Mouse (Mus musculus): ENCODE results near the gene Lrwd1. TPM values are rescaled to one million over a fixed set of nuclear protein-coding genes. Genes with fewer than 3 reads are reported as not detected.
A peak's percentile ranks its signal among the peaks of the same experiment; 100 is the strongest.

Lrwd1 gene
- polyA plus RNA-seq (2011; ENCODE audit: insufficient read length, low read depth, missing spikeins), result 22.5 and 24.1 TPM in 2 replicates

DNA sequence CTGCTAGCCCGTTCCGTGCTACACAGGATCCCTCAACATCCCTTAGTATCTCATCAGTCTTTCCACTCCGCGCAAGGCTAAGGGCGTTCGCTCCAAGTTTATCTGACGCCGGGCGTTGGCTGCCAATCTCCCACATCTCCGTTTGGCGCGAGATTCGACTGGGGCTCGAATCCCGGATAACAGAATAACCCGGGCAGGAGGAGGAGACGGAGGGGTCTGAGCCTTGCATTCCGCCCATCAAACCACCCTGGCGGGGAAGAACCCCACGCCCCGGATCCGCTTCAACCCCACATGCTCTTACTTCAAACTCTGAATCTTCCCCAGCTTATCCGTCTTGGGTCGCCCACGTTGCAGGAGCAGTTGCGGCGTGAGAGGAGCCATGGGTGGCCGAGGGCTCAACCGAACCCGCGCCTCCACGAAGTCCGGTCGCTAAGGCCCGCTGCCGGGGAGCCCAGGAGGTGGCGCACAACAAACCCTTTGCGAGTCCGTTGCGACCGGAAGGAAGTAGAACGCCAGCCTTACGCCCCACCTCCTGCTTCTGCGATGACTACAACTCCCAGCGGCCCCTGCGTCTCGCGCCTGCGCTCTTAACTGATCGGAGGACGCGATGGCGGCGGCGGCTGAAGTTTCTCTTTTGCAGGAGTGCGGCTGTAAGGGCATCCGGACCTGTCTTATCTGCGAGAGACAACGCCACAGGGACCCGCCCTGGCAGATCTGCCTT lies at the start of gene Lrwd1, which contains the start of gene Alkbh4:
Lrwd1 (minus strand) TSS at position 504 of the 721 bp plus-strand sequence.
Alkbh4 (plus strand) TSS at position 576 of the 721 bp plus-strand sequence.
- TF ChIP-seq POLR2A (IDR thresholded peaks at IDR 0.05; ENCODE audit: low read depth, low read length) (peak; percentile 77), CTCF (IDR thresholded peaks at IDR 0.05; ENCODE audit: borderline replicate concordance, insufficient read depth, low read length) (peak; percentile 42; the same call in 1 of the 2 replicates)
- H3K27ac ChIP-seq (ENCODE audit: insufficient read depth, low read length), result peak within 1 kb of the TSS; percentile 45; the same call in 1 of the 2 replicates
- H3K4me1 ChIP-seq (ENCODE audit: control insufficient read depth, insufficient read depth, low read length), result 0 out of 2 replicates have a peak, but pooled peaks cover 2% of the 10 kb centered on the region
- H3K4me3 ChIP-seq (ENCODE audit: insufficient read depth, low read length), result peak within 1 kb of the TSS; percentile 88

DNA sequence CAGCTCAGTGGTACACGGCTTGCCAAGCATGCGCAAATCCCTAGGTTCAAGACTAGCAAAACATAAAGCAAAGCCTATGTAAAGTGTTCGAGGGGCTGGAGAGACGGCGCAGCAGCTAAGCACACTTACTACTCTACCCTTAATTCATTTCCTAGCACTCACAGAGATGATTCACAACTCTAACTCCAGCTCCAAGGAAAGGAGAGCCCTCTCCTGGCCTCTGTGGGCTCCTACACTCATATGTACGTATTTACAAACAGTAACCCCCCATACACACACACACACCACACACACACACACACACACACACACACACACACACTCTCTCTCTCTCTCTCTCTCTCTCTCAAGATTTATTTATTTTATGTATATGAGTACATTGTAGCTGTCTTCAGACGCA lies 47.9 kb upstream of the Lrwd1 start:
- H3K4me1 ChIP-seq (ENCODE audit: control insufficient read depth, insufficient read depth, low read length), result no peaks in the 10 kb centered on the region
- TF ChIP-seq POLR2A (IDR thresholded peaks at IDR 0.05; ENCODE audit: low read depth, low read length) (no peak), CTCF (IDR thresholded peaks at IDR 0.05; ENCODE audit: borderline replicate concordance, insufficient read depth, low read length) (no peak)
- H3K27ac ChIP-seq (ENCODE audit: insufficient read depth, low read length), result no peak overlapping the region
- no peak overlapping the region for H3K4me3 ChIP-seq (ENCODE audit: insufficient read depth, low read length)

GRCm38 (mm10) chr5:136182830-136183229 lies 47.0 kb upstream of the Lrwd1 start:
- TF ChIP-seq POLR2A (IDR thresholded peaks at IDR 0.05; ENCODE audit: low read depth, low read length) (no peak), CTCF (IDR thresholded peaks at IDR 0.05; ENCODE audit: borderline replicate concordance, insufficient read depth, low read length) (no peak)

GRCm38 (mm10) chr5:136182049-136182448 lies 46.2 kb upstream of the Lrwd1 start:
- no peaks in the 10 kb centered on the region for H3K4me1 ChIP-seq (ENCODE audit: control insufficient read depth, insufficient read depth, low read length)
- TF ChIP-seq POLR2A (IDR thresholded peaks at IDR 0.05; ENCODE audit: low read depth, low read length), result no peak
- TF ChIP-seq CTCF (IDR thresholded peaks at IDR 0.05; ENCODE audit: borderline replicate concordance, insufficient read depth, low read length), result no peak
- H3K4me3 ChIP-seq (ENCODE audit: insufficient read depth, low read length), result no peak overlapping the region
- no peak overlapping the region for H3K27ac ChIP-seq (ENCODE audit: insufficient read depth, low read length)

More at GRCm38 (mm10) chr5:136182830-136183229, 47.0 kb upstream of the Lrwd1 start:
- no peak overlapping the region for H3K4me3 ChIP-seq (ENCODE audit: insufficient read depth, low read length)
- no peaks in the 10 kb centered on the region for H3K4me1 ChIP-seq (ENCODE audit: control insufficient read depth, insufficient read depth, low read length)
- H3K27ac ChIP-seq (ENCODE audit: insufficient read depth, low read length), result no peak overlapping the region

GRCm38 (mm10) chr5:136181197-136181596 lies 45.3 kb upstream of the Lrwd1 start:
- Histone ChIP-seq H3K4me1 (ENCODE audit: control insufficient read depth, insufficient read depth, low read length) (no peaks in the 10 kb centered on the region), H3K4me3 (ENCODE audit: insufficient read depth, low read length) (no peak overlapping the region), H3K27ac (ENCODE audit: insufficient read depth, low read length) (no peak overlapping the region)
- TF ChIP-seq CTCF (IDR thresholded peaks at IDR 0.05; ENCODE audit: borderline replicate concordance, insufficient read depth, low read length), result no peak
- no peak for TF ChIP-seq POLR2A (IDR thresholded peaks at IDR 0.05; ENCODE audit: low read depth, low read length)

- Histone ChIP-seq H3K27ac (ENCODE audit: insufficient read depth, low read length) (no peak overlapping the region), H3K4me3 (ENCODE audit: insufficient read depth, low read length) (no peak overlapping the region), H3K4me1 (ENCODE audit: control insufficient read depth, insufficient read depth, low read length) (no peaks in the 10 kb centered on the region)
- no peak for TF ChIP-seq CTCF (IDR thresholded peaks at IDR 0.05; ENCODE audit: borderline replicate concordance, insufficient read depth, low read length)
- no peak for TF ChIP-seq POLR2A (IDR thresholded peaks at IDR 0.05; ENCODE audit: low read depth, low read length)
Observed at GRCm38 (mm10) chr5:136179594-136179993, 43.7 kb upstream of the Lrwd1 start.

DNA sequence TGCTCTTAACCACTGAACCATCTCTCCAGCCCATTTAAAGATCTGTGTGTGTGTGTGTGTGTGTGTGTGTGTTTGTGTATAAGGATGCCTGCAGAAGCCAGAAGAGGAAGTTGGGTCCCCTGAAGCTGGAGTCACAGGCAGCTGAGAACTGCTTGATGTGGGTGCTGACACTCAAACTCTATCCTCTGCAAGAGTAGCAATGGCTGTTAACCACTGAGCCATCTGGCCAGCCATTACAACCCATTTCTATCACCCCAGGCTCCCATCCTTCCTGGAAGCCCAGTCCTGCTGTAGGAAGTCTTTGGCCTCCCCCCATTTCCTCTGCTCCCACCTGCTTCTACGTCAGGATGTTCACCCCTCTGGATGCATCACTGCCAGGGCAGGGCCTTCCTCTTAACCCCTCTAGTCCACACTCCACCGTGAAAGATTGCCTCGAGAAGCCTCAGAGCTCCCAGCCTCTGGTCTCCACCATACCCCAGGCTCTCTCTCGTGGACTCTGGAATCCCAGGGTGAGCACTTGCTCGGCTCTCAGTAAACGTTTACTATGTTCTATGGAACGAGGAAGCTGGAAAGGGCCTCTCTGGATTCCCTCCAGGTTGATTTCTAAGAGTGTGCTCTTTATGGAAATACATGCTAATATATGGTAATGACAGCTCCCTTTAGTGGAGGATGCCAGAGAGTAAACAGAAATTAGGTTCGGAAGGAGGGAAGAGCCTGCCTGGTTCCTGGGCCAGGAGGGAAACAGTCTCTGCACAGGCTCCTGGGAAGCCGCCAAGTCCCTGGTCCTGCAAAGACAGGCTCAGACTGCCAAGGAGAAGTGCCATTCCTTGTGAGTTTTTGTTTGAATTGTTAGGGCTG lies 38.0 kb upstream of the Lrwd1 start:
- TF ChIP-seq POLR2A (IDR thresholded peaks at IDR 0.05; ENCODE audit: low read depth, low read length) (no peak), CTCF (IDR thresholded peaks at IDR 0.05; ENCODE audit: borderline replicate concordance, insufficient read depth, low read length) (no peak)
- Histone ChIP-seq H3K4me3 (ENCODE audit: insufficient read depth, low read length) (no peak overlapping the region), H3K27ac (ENCODE audit: insufficient read depth, low read length) (no peak overlapping the region), H3K4me1 (ENCODE audit: control insufficient read depth, insufficient read depth, low read length) (peaks cover 6% of the 10 kb centered on the region)

DNA sequence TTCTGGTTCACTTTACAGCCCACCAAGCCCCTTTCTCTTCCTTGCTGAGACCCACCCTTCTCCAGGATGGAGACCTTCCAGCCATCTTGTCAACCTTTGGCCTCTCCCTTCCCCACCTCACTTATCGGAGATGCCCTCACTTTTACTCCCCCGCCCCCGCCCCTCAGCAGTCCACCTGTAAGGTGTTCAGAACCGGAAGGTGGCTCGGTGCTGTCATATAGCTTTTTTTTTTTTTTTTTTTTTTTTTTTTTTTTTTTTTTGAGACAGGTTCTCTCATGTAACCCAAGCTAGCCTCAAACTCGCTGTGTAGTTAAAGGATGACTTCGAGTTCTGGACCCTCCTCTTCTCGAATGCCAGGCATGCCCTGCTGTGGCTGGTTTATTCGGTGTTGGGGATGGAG lies 37.1 kb upstream of the Lrwd1 start:
- TF ChIP-seq POLR2A (IDR thresholded peaks at IDR 0.05; ENCODE audit: low read depth, low read length) (no peak), CTCF (IDR thresholded peaks at IDR 0.05; ENCODE audit: borderline replicate concordance, insufficient read depth, low read length) (no peak)
- Histone ChIP-seq H3K4me3 (ENCODE audit: insufficient read depth, low read length) (no peak overlapping the region), H3K4me1 (ENCODE audit: control insufficient read depth, insufficient read depth, low read length) (peaks cover 6% of the 10 kb centered on the region), H3K27ac (ENCODE audit: insufficient read depth, low read length) (no peak overlapping the region)

- H3K4me3 ChIP-seq (ENCODE audit: insufficient read depth, low read length), result peak overlapping the region; percentile 70
- no peak for TF ChIP-seq CTCF (IDR thresholded peaks at IDR 0.05; ENCODE audit: borderline replicate concordance, insufficient read depth, low read length)
- peak; percentile 43; the same call in 1 of the 2 replicates for TF ChIP-seq POLR2A (IDR thresholded peaks at IDR 0.05; ENCODE audit: low read depth, low read length)
- H3K4me1 ChIP-seq (ENCODE audit: control insufficient read depth, insufficient read depth, low read length), result peaks cover 6% of the 10 kb centered on the region
- H3K27ac ChIP-seq (ENCODE audit: insufficient read depth, low read length), result peak overlapping the region; percentile 84
Observed at GRCm38 (mm10) chr5:136171363-136172341, 35.8 kb upstream of the Lrwd1 start.

All from embryonic fibroblast, embryonic 13.5 days (primary cell).